Mouse (Mus musculus) liver, postnatal 0 days (tissue): Measurements from ENCODE around the gene Sept8. TPM values are rescaled to one million over a fixed set of nuclear protein-coding genes. Genes with fewer than 3 reads are reported as not detected.

Experiments
- ATAC-seq: fragments of 200-750 bp; cut with Nextera tagmentation; 2 replicates; pipeline ENCODE4 v1.8.0; 2017; ENCODE audit warnings: mild to moderate bottlenecking, moderate library complexity
- DNase-seq: peaks from one replicate; pipeline ENCODE4 v3.0.0-alpha.2; 2016
- H3K27ac ChIP-seq: fragments of 300-500 bp; sonication (generic); 2 replicates; pipeline ENCODE4 v1.5.1; 2014; ENCODE audit warnings: antibody characterized with exemption, moderate library complexity, mild to moderate bottlenecking, low read depth
- H3K27me3 ChIP-seq: fragments of 300-500 bp; sonication (generic); 2 replicates; pipeline ENCODE4 v1.6.1; 2014; ENCODE audit warnings: low read length, control low read depth, mixed read lengths; ENCODE audit not compliant: insufficient read depth
- H3K36me3 ChIP-seq: fragments of 300-500 bp; sonication (generic); replicated peaks from 2 replicates; pipeline ENCODE4 v1.6.1; 2014; ENCODE audit warnings: mild to moderate bottlenecking, control low read depth, low read length, moderate library complexity, mixed read lengths; ENCODE audit not compliant: insufficient read depth
- H3K4me1 ChIP-seq: fragments of 300-500 bp; sonication (generic); 2 replicates; pipeline ENCODE4 v1.6.1; 2014; ENCODE audit warnings: antibody characterized with exemption, mild to moderate bottlenecking, control low read depth; ENCODE audit not compliant: insufficient read depth
- H3K4me2 ChIP-seq: fragments of 300-500 bp; sonication (generic); 2 replicates; pipeline ENCODE4 v1.6.1; 2014; ENCODE audit warnings: low read depth, mild to moderate bottlenecking, low read length, moderate library complexity, mixed read lengths
- H3K4me3 ChIP-seq: fragments of 300-500 bp; sonication (generic); 2 replicates; pipeline ENCODE4 v1.5.1; 2014; ENCODE audit warnings: low read depth, low read length
- H3K9ac ChIP-seq: fragments of 300-500 bp; sonication (generic); replicated peaks from 2 replicates; pipeline ENCODE4 v1.6.1; 2014; ENCODE audit warnings: mild to moderate bottlenecking, moderate library complexity
- H3K9me3 ChIP-seq: fragments of 300-500 bp; sonication (generic); 2 replicates; pipeline ENCODE4 v1.6.1; 2016; ENCODE audit warnings: mild to moderate bottlenecking, control low read depth, low read length, mixed read lengths
- CTCF ChIP-seq: sonication (generic); IDR thresholded peaks from 2 replicates; pipeline ENCODE4 v1.5.1; 2016; ENCODE audit warnings: antibody characterized with exemption, low read depth
- EP300 ChIP-seq: IDR thresholded peaks from 2 replicates; pipeline ENCODE4 v1.6.1; 2016; ENCODE audit warnings: antibody characterized with exemption, low read depth, mild to moderate bottlenecking
- WGBS: fragments of 180-500 bp; shearing (Covaris S2); extraction: QIAGEN DNeasy Blood & Tissue Kit; methylation state at CpG from one replicate; pipeline ENCODE4 v1.1.7; 2014; ENCODE audit not compliant: insufficient replicate concordance; 5-methylcytosine and 5-hydroxymethylcytosine counted together
- polyA plus RNA-seq: library from polyadenylated mRNA; unstranded; fragments of >200 nt; fragmentation: Nextera tagmentation; extraction: Ambion mirVana; gene quantifications from 2 replicates; pipeline ENCODE4 v1.2.1, GENCODE M21; 2015

The Sept8 gene
- polyA plus RNA-seq, 1 experiment from 2014 or later = 7.2 TPM

- ATAC-seq = no peak
- no peaks in the 10 kb centered on the region for H3K27me3 ChIP-seq
- no peak overlapping the region for H3K9ac ChIP-seq
- H3K4me1 ChIP-seq = peaks cover 3% of the 10 kb centered on the region; the same call in 1 of the 2 replicates
- 63% methylated on average over 6 of the region's 6 CpGs for WGBS
- H3K4me3 ChIP-seq = no peak overlapping the region
- peaks cover 8% of the 10 kb centered on the region; the same call in 1 of the 2 replicates for H3K36me3 ChIP-seq
- no peak overlapping the region for H3K27ac ChIP-seq
- no peak overlapping the region for H3K4me2 ChIP-seq
- TF ChIP-seq CTCF (no peak), EP300 (no peak)
- no peaks in the 10 kb centered on the region for H3K9me3 ChIP-seq
- DNase-seq = no peak
Measured at GRCm38 (mm10) chr11:53529253-53529557, 10.1 kb downstream of the Sept8 start.

- Histone ChIP-seq H3K9ac (no peak overlapping the region), H3K4me2 (no peak overlapping the region), H3K4me1 (peaks cover 3% of the 10 kb centered on the region; the same call in 1 of the 2 replicates), H3K27me3 (no peaks in the 10 kb centered on the region), H3K27ac (no peak overlapping the region), H3K4me3 (no peak overlapping the region), H3K36me3 (peaks cover 15% of the 10 kb centered on the region), H3K9me3 (no peaks in the 10 kb centered on the region)
- TF ChIP-seq CTCF (no peak), EP300 (no peak)
- WGBS = 78% methylated on average over 9 of the region's 9 CpGs
- DNase-seq = no peak
- ATAC-seq = no peak
Measured at GRCm38 (mm10) chr11:53530001-53530400, 10.9 kb downstream of the Sept8 start.

GRCm38 (mm10) chr11:53531578-53532230, 12.6 kb downstream of the Sept8 start:
- H3K9ac ChIP-seq = no peak overlapping the region
- peaks cover 21% of the 10 kb centered on the region for H3K36me3 ChIP-seq
- no peak overlapping the region for H3K4me3 ChIP-seq
- no peak for DNase-seq
- 0 out of 2 replicates have a peak overlapping the region, but pooled peaks have one; percentile 12 for H3K27ac ChIP-seq
- H3K4me2 ChIP-seq = no peak overlapping the region
- H3K27me3 ChIP-seq = no peaks in the 10 kb centered on the region
- H3K4me1 ChIP-seq = peaks cover 3% of the 10 kb centered on the region; the same call in 1 of the 2 replicates
- no peaks in the 10 kb centered on the region for H3K9me3 ChIP-seq
- 86% methylated on average over 10 of the region's 10 CpGs for WGBS
- no peak for ATAC-seq
- TF ChIP-seq EP300 (no peak), CTCF (no peak)

GRCm38 (mm10) chr11:53532231-53532620, 13.2 kb downstream of the Sept8 start:
- Histone ChIP-seq H3K9ac (no peak overlapping the region), H3K27me3 (no peaks in the 10 kb centered on the region), H3K9me3 (no peaks in the 10 kb centered on the region), H3K27ac (no peak overlapping the region), H3K4me2 (no peak overlapping the region), H3K36me3 (peaks cover 23% of the 10 kb centered on the region), H3K4me1 (peaks cover 3% of the 10 kb centered on the region; the same call in 1 of the 2 replicates), H3K4me3 (no peak overlapping the region)
- ATAC-seq = no peak
- TF ChIP-seq CTCF = 0 out of 2 replicates have a peak, but pooled peaks have one; percentile 13
- TF ChIP-seq EP300 = no peak
- DNase-seq = no peak
- 83% methylated on average over 1 of the region's 1 CpGs for WGBS

- TF ChIP-seq EP300 (no peak), CTCF (no peak)
- Histone ChIP-seq H3K9me3 (no peaks in the 10 kb centered on the region), H3K4me2 (no peak overlapping the region), H3K4me3 (no peak overlapping the region), H3K27me3 (no peaks in the 10 kb centered on the region), H3K36me3 (peaks cover 26% of the 10 kb centered on the region), H3K27ac (no peak overlapping the region), H3K4me1 (no peaks in the 10 kb centered on the region), H3K9ac (no peak overlapping the region)
- 83% methylated on average over 15 of the region's 15 CpGs for WGBS
- DNase-seq (peak; percentile 13), ATAC-seq (no peak)
Measured at GRCm38 (mm10) chr11:53539002-53539491, 20.0 kb downstream of the Sept8 start.

GRCm38 (mm10) chr11:53540394-53540793, 21.3 kb downstream of the Sept8 start:
- 91% methylated on average over 3 of the region's 3 CpGs for WGBS
- no peaks in the 10 kb centered on the region for H3K9me3 ChIP-seq
- no peak overlapping the region for H3K4me3 ChIP-seq
- H3K27me3 ChIP-seq = no peaks in the 10 kb centered on the region
- peaks cover 14% of the 10 kb centered on the region; the same call in 1 of the 2 replicates for H3K36me3 ChIP-seq
- H3K4me1 ChIP-seq = no peaks in the 10 kb centered on the region
- no peak overlapping the region for H3K4me2 ChIP-seq
- no peak for ATAC-seq
- H3K9ac ChIP-seq = no peak overlapping the region
- H3K27ac ChIP-seq = no peak overlapping the region
- no peak for DNase-seq
- TF ChIP-seq CTCF (no peak), EP300 (no peak)
